Mouse (Mus musculus): ENCODE data around the gene Vmn2r18.

Vmn2r18 gene

DNA sequence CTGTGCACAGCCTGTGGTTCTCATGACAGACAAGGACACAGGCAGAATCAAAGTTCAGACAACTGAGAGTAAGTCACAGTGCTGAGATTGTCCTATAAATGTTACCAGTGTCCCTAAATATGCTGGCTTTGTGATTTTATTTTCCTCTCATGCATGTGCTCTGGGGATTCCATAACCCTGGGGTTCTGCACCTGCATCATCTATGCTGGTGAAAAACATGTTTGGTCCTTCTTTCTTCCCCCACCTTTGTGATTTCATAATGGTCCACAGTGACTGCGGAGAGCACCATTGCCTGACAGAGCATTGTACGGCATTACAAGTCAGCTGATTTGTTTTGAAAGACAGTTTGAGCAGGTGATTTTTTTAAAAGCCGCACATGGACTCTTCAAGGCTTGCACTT, at the start of gene Vmn2r18:
Vmn2r18 (minus strand) TSS at position 101 of the 400 bp plus-strand sequence.
- DNase-seq: no peak

DNA sequence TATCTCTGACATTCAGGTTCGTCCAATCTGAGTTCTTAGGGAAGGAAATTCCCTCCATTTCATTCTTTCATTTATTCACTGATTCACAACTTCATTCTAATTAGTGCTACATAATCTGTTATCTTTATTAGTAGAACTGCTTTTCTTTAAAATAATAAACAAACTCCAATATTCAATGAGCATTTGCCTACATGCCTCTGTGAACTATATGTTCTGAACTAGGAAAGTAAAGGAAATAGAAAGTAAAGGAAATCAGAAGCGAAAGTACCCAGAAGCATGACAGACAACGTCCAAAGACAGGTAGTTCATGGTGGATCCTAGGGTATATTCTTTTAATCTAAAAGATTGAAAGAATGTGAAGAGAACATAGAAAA, 45.6 kb upstream of the Vmn2r18 start:
- no peak for DNase-seq

DNA sequence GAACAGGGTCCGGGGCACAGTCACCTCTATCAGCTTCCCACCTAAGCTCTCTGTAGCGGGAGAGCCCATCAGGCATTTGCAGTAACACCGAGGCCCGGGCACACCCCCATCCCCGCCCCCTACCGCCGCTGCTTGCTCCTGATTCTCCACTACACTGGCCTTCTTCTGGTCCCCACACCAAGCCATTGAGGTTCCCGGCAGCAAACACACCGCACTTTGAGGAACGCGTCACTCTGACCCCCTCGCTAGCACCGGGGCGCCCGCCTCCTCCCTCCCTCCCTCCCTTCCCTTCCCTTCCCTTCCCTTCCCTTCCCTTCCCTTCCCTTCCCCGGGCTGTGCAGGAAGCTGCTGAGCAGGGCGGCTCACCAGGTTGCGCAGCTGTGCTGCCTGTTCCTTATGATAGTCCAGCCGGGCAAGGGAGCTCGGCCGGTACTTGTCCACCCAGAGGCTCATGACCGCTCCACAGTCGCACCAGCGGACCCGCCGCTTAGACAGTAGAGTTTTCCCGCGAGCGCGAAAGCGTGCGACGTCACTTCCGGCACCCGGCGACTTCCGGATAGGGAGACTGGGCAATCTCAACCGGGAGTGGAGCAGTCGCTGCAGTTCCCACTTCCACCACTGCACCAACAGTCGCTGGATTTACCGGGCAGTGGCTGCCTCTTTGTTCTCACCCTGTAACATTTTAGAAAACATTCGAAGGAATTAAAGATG, 45.0 kb upstream of the Vmn2r18 start, which contains the start of gene Rfc3:
Rfc3 (minus strand) TSS at position 543 of the 711 bp plus-strand sequence.
- peak; percentile 89 for DNase-seq

DNA sequence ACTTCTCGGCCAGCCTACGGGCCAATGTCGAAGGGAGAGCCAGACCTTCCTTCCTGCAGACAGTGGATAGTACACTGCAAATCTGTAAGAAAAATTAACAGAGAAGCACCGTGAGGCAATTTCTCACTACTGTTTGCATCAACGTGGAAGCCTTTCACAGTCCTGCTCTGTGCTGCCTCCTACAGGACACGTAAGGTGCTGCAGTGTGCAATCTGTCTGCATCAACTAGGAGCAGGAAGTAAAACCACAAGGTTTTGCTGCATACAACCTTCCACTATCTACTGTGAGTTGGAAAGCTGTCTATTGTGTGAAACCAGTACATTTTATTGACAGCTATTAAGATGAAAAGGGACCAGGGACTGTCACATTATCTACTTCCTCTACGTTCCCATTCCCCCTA, 39.0 kb upstream of the Vmn2r18 start:
- no peak for DNase-seq

DNA sequence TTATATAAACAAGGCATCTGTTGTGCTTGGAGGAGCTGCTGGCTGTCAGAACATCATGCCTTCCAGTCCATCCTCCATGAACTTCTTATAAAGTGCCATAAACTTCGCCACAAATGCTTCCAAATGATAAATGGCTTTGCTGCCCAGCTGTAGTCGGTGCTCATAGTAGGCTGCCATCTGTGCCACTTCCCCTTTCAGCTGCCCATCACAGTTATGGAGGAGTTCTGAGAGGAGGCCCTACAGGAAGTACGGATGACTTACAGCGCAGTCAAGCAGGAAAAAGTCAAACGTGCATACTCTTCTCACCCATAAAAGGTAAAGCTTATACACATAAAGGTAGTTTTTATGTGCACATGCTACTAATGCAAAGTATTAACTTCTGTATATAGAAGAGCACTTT, 37.0 kb upstream of the Vmn2r18 start:
- DNase-seq: no peak

DNA sequence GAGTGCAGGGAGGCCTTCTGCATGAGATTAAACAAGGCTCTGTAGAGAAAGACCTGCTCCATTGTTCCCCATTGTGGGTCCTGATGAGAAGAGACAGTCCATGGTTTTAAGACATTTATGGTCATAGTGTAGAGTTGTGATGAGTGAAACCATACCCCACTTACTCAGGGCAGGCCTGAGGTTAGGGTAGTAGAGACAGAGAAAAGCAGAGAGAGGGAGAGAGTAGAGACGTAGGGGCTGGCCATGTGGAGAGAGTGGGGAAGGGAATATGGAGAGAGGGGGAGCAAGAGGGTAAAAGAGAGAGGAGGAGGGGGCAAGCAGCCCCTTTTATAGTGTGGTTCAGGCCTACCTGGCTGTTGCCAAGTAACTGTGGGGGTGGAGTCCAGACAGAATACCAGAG, 36.3 kb upstream of the Vmn2r18 start:
- no peak for DNase-seq

DNA sequence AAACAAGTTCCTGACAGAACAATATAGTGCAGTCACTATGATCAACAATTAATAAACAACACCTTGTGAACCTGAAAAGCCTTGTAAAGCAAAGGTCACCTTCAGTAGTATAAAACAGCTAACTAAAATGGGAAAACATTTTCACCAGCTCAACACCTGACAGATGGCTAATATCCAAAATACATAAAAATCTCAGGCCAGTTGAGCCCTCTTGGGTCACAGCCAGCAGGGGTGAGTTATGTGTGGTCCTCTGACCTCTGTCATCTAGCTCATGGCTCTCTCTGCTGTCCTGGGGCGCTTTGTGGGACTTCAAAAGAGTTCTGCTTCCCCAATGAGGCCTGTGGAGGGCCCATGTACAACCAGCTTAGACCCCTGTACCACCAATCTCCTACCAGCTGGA, 4.1 kb downstream of the Vmn2r18 start:
- no peak for DNase-seq

Measured in cerebellum, adult 11 months (tissue).